Mouse (Mus musculus) bone marrow, adult 2 months (tissue): ENCODE measurements around the gene Vdac1.

Experiments
- CTCF ChIP-seq: fragments of 200-500 bp; IDR thresholded peaks from 2 replicates; pipeline ENCODE4 v1.5.1; 2011; ENCODE audit warnings: low read length, control low read depth; ENCODE audit not compliant: control insufficient read depth, insufficient read depth
- POLR2A ChIP-seq: fragments of 200-500 bp; IDR thresholded peaks from 2 replicates; pipeline ENCODE4 v1.6.1; 2011; ENCODE audit warnings: low read depth, mild to moderate bottlenecking, control low read depth, low read length, borderline replicate concordance; ENCODE audit not compliant: control insufficient read depth

DNA sequence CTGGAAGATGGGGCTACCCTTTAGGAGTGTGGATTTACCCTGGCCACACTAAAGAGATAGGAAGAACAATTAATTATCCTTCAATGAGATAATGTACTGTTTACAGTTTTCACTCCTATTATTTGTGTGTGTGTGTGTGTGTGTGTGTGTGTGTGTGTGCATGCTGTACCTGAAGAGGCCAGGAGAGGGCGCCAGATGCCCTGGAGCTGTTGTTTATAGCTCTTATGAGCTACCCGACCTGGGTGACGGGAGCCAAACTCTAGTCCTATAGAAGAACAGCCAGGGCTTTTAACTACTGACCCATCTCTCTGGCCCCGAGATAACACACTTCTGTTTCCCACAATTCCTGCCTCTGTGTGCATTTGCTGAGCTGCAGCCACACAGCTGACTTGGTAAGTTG lies 25.4 kb upstream of the Vdac1 start:
- TF ChIP-seq CTCF: peak; percentile 22; the same call in 1 of the 2 replicates
- TF ChIP-seq POLR2A: no peak
